Mouse (Mus musculus): Measurements from ENCODE around the gene Zfp977.
"Not testable (repeated sequence)": the region's sequence is repeated elsewhere in the genome, so short reads cannot be mapped to it uniquely, and the experiment has no call there.

DNA sequence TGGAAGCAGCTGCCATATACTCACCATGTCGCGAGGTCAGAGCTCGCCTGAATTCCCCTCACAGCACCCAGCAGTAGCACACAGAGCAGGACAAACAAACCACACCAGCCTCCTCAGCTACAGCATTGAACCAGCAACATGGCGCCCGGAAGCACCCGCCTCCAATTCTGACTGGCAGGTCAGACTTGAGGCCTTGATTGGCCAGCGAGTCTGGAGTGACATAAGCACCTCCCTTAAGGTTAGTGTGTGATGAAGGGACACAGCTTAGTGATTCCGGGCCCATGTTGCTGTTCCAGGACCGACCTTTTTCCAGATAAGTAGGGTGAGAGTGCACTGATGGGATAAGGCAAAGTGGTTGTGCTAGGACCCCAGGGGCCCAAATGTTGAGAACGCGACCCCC, at the start of gene Zfp977:
- not testable (repeated sequence) for TF ChIP-seq POLR2A (IDR thresholded peaks at IDR 0.05; ENCODE audit: low read depth, low read length); CTCF (conservative IDR thresholded peaks at IDR 0.05 in 1 of 2, IDR thresholded peaks at IDR 0.05 in 1 of 2; ENCODE audit: low read depth in 2 of 2, low read length in 2 of 2); ELF1 (IDR thresholded peaks at IDR 0.05; ENCODE audit: low read depth, low read length); MAFK (IDR thresholded peaks at IDR 0.05; ENCODE audit: insufficient replicate concordance, low read length)

Measured in CH12.LX (cell line).